Mouse (Mus musculus): ENCODE results near the gene Sh2d4b. TPM values are rescaled to one million over a fixed set of nuclear protein-coding genes. Genes with fewer than 3 reads are reported as not detected.
A peak's percentile ranks its signal among the peaks of the same experiment; 100 is the strongest.

The Sh2d4b gene
- polyA plus RNA-seq, 1 experiment from 2014 or later: 0.74 TPM

DNA sequence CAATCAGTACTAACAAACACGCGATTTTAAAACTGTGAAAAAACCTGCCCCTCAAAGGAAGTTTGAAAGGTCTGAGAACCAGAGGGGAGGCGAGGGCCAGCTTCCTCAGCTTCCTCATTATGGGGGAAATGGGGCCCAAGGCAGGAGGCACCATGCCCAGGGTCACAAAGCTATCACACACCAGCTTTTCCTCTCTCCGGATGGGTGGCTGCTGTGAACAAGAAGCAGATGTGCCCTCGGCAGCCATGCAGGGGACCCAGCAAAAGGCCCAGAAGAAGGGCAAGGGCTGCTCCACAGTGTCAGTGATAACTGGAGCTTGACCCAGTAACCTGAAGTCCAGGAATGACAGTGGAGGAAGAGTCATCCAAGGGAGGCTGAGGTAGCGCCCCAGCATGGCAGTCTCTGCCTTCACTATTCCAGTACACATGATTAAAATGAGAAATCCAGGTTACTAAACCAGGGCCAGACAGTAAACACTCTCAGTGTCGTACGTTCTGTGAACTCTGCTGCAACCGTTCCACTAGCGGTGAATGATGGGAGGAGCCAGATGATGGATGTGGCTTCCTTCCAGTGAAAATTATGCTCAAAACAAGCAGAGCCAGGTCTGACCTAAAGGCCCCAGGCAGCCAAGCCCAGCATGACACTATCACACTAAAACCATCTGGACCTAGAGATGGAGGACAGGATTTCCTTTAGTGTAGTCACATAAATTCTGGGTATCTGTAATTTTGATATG, 31.5 kb upstream of the Sh2d4b start:
- Histone ChIP-seq H3K4me3 (no peak overlapping the region), H3K4me1 (peaks cover 27% of the 10 kb centered on the region), H3K27me3 (no peaks in the 10 kb centered on the region), H3K27ac (peak overlapping the region; percentile 51; the same call in 1 of the 2 replicates), H3K4me2 (no peak overlapping the region), H3K9ac (no peak overlapping the region), H3K9me3 (no peaks in the 10 kb centered on the region), H3K36me3 (peaks cover 14% of the 10 kb centered on the region)
- 45% methylated on average over 10 of the region's 10 CpGs for WGBS
- ATAC-seq (ENCODE audit: insufficient number of reproducible peaks, insufficient read depth, low FRiP score, low TSS enrichment, low read depth): no peak

DNA sequence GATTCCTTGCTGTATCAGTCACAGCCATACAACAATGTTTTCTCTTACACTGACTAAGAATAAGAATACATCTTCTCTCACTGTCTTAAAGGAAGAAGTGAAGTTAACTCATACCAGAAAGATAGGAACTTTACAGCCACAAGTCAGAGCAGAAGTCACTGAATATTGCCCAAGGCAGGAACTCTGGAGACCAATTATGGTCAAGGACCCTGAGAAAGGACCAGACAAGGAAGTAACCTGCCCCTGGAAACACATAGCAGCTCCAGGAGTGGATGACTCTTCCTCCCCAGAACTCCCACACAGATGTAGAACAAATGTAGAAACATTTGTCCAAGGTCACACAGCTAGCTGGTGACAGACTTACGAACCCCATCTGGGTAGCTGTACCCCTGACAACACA, 28.2 kb upstream of the Sh2d4b start:
- H3K4me3 ChIP-seq: no peak overlapping the region
- H3K9me3 ChIP-seq: no peaks in the 10 kb centered on the region
- H3K4me1 ChIP-seq: peaks cover 8% of the 10 kb centered on the region
- no peak overlapping the region for H3K4me2 ChIP-seq
- no peak overlapping the region for H3K9ac ChIP-seq
- no peak for ATAC-seq (ENCODE audit: insufficient number of reproducible peaks, insufficient read depth, low FRiP score, low TSS enrichment, low read depth)
- no peak overlapping the region for H3K27ac ChIP-seq
- H3K27me3 ChIP-seq: no peaks in the 10 kb centered on the region
- H3K36me3 ChIP-seq: peaks cover 14% of the 10 kb centered on the region
- WGBS: 81% methylated on average over 1 of the region's 1 CpGs

DNA sequence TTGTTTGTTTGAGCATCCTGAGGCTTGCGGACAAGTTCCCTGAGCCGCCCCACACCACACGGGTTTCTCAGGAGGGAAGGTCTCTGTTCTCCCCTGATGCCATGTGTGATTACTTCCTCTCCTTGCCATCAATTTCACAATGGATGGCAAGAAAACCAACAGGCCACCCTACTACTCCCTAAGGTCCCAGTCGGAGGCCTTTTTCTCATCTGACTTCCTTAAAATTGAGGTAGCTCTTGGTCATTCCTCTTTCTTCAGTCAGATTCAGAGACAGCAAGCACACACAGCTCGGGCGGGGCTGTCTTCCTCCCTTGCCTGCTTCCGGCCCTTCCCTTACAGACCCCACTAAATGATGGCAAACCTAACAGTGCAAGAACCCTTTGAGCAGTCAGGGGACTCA, 26.5 kb upstream of the Sh2d4b start:
- H3K27ac ChIP-seq: no peak overlapping the region
- peaks cover 27% of the 10 kb centered on the region for H3K36me3 ChIP-seq
- peaks cover 10% of the 10 kb centered on the region for H3K4me1 ChIP-seq
- no peak overlapping the region for H3K9ac ChIP-seq
- H3K4me3 ChIP-seq: no peak overlapping the region
- H3K4me2 ChIP-seq: no peak overlapping the region
- no peak for ATAC-seq (ENCODE audit: insufficient number of reproducible peaks, insufficient read depth, low FRiP score, low TSS enrichment, low read depth)
- H3K9me3 ChIP-seq: no peaks in the 10 kb centered on the region
- no peaks in the 10 kb centered on the region for H3K27me3 ChIP-seq
- WGBS: 89% methylated on average over 7 of the region's 7 CpGs

DNA sequence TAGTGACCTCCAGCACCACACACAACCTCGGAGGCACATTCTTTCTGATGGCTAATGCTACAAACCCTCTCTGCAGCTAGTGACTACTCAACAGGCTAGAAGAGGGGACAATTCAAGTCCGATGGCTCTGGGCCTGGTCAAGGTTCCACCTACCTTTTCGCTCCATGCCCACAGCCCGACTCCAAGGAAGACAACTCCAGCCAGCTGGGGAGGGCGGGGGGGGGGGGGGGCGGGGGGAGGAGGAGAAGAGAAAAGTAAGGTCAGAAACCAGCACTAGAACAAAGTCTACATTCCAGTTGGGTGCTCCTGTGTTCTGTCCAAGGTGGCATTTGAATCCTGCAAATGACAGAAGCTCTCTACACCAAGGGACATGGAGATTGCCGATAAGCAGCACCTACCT, 25.4 kb upstream of the Sh2d4b start:
- Histone ChIP-seq H3K27ac (no peak overlapping the region), H3K4me2 (no peak overlapping the region), H3K27me3 (no peaks in the 10 kb centered on the region), H3K4me3 (no peak overlapping the region), H3K4me1 (peaks cover 5% of the 10 kb centered on the region), H3K36me3 (peaks cover 36% of the 10 kb centered on the region), H3K9ac (no peak overlapping the region), H3K9me3 (no peaks in the 10 kb centered on the region)
- WGBS: 79% methylated on average over 5 of the region's 7 CpGs
- ATAC-seq (ENCODE audit: insufficient number of reproducible peaks, insufficient read depth, low FRiP score, low TSS enrichment, low read depth): no peak

DNA sequence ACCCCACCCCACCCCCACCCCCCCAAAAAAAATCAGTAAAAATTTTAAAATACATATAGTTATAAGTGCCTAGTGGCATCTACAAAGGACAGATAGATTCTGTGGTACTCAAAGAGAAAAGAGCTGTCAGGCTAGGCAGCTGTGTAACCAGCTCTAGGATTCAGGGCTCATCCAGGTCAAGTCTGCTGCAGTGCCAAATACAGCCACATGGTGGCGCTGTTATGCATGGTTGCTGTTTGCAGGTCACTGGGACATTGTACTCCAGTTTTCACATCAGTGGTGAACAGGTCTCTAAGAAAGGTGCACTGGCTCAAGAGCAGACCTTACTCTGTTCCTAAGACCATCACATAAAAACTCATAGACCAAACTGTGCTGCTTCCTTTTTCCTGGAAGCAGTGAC, 24.6 kb upstream of the Sh2d4b start:
- peaks cover 41% of the 10 kb centered on the region for H3K36me3 ChIP-seq
- 0% methylated on average over 1 of the region's 1 CpGs for WGBS
- peaks cover 5% of the 10 kb centered on the region for H3K4me1 ChIP-seq
- H3K9ac ChIP-seq: no peak overlapping the region
- no peaks in the 10 kb centered on the region for H3K27me3 ChIP-seq
- ATAC-seq (ENCODE audit: insufficient number of reproducible peaks, insufficient read depth, low FRiP score, low TSS enrichment, low read depth): 0 out of 2 replicates have a peak, but pooled peaks have one; percentile 3
- H3K4me2 ChIP-seq: no peak overlapping the region
- H3K4me3 ChIP-seq: no peak overlapping the region
- H3K9me3 ChIP-seq: no peaks in the 10 kb centered on the region
- H3K27ac ChIP-seq: no peak overlapping the region

DNA sequence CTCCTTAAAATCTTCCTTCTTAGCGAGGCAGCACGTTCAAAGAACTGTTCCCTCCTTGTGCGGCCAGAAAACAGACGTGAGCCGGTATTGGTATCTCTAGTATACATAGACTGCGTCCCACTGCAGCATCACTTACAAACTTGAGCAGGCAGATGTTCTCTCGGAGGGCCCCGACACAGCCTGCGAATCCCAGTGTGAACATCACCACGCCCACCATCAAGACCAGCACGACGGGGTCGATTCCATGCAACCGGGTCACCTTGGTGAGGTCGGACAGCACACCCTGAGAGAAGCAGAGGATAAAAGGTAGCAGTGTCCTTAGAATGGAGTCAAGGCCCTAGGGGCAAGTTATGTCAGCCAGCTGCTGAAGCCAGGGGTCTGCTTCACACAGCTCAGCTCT, 23.6 kb upstream of the Sh2d4b start:
- Histone ChIP-seq H3K4me3 (no peak overlapping the region), H3K9me3 (no peaks in the 10 kb centered on the region), H3K4me2 (no peak overlapping the region), H3K9ac (no peak overlapping the region), H3K4me1 (peaks cover 5% of the 10 kb centered on the region), H3K36me3 (peaks cover 41% of the 10 kb centered on the region), H3K27me3 (no peaks in the 10 kb centered on the region), H3K27ac (no peak overlapping the region)
- ATAC-seq (ENCODE audit: insufficient number of reproducible peaks, insufficient read depth, low FRiP score, low TSS enrichment, low read depth): peak; percentile 22; the same call in 1 of the 2 replicates
- WGBS: 75% methylated on average over 15 of the region's 15 CpGs

DNA sequence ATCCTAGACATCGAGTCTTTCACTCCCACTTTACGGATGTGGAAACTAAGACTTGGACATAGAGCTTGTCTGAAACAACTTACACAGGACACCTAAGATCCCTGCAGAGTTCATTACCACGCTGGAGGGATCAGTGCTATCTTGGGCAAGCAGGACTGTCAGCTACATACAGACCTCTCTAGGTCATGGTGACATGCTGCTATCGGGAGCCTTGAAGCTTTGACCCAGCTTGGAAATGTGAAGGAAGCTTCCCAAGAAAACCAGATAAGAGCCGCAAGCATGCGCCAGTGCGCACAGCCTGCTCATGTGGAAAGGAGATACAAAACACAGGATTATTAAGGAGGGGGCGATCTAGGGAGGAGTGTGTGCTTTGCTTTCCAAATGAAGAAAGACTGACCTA, 22.8 kb upstream of the Sh2d4b start:
- no peak for ATAC-seq (ENCODE audit: insufficient number of reproducible peaks, insufficient read depth, low FRiP score, low TSS enrichment, low read depth)
- 91% methylated on average over 8 of the region's 8 CpGs for WGBS
- Histone ChIP-seq H3K36me3 (peaks cover 50% of the 10 kb centered on the region), H3K4me3 (no peak overlapping the region), H3K9me3 (no peaks in the 10 kb centered on the region), H3K4me2 (no peak overlapping the region), H3K9ac (no peak overlapping the region), H3K4me1 (peaks cover 5% of the 10 kb centered on the region), H3K27me3 (no peaks in the 10 kb centered on the region), H3K27ac (no peak overlapping the region)

DNA sequence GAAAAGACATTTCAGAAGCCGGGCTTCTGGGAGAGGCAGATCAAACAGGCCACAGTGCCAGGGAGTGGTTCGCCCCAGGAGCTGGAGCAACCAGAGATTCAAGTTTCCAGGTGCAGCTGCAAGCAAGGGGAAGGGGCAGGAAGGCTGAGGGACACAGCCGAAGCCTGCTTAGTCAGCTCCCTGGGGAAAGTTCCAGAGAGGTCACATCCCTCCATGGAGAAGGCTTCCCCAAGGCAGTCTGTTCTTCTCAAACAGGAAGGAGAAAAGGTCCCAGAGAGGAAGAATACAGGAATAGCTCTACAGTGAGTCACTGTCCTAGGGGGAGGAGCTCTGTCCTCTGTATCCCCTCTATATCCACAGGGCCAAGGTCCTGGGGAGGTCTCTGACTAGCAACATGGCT, 21.6 kb upstream of the Sh2d4b start:
- WGBS: 50% methylated on average over 3 of the region's 3 CpGs

DNA sequence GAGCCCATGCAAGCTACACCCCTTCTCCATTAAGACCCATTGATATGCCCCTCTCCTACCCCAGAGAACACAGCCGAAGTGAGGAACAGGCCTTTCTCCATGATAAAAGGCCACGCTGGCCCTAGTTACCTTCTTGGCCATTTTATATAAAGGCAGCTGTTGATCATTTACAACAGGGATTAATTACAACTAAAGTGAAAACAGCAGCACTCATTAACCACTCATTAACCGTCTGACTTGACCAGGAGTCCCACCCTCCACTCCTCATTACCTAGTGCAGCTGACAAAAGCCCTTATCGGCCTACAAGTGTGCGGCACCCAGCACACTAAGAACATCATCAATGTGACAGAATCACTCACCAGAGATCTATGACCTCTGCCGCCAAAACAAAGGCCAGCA, 20.6 kb upstream of the Sh2d4b start:
- peaks cover 71% of the 10 kb centered on the region for H3K36me3 ChIP-seq
- no peaks in the 10 kb centered on the region for H3K27me3 ChIP-seq
- H3K9ac ChIP-seq: no peak overlapping the region
- peaks cover 5% of the 10 kb centered on the region for H3K4me1 ChIP-seq
- no peak overlapping the region for H3K4me3 ChIP-seq
- no peak overlapping the region for H3K27ac ChIP-seq
- no peaks in the 10 kb centered on the region for H3K9me3 ChIP-seq
- ATAC-seq (ENCODE audit: insufficient number of reproducible peaks, insufficient read depth, low FRiP score, low TSS enrichment, low read depth): no peak
- WGBS: 77% methylated on average over 6 of the region's 6 CpGs
- no peak overlapping the region for H3K4me2 ChIP-seq

More for the DNA sequence above, 21.6 kb upstream of the Sh2d4b start:
- H3K27me3 ChIP-seq: no peaks in the 10 kb centered on the region
- peak overlapping the region; percentile 33; the same call in 1 of the 2 replicates for H3K27ac ChIP-seq
- no peak for ATAC-seq (ENCODE audit: insufficient number of reproducible peaks, insufficient read depth, low FRiP score, low TSS enrichment, low read depth)
- peaks cover 61% of the 10 kb centered on the region for H3K36me3 ChIP-seq
- peaks cover 5% of the 10 kb centered on the region for H3K4me1 ChIP-seq
- H3K9me3 ChIP-seq: no peaks in the 10 kb centered on the region
- no peak overlapping the region for H3K4me2 ChIP-seq
- 0 out of 2 replicates have a peak overlapping the region, but pooled peaks have one; percentile 3 for H3K9ac ChIP-seq
- no peak overlapping the region for H3K4me3 ChIP-seq

DNA sequence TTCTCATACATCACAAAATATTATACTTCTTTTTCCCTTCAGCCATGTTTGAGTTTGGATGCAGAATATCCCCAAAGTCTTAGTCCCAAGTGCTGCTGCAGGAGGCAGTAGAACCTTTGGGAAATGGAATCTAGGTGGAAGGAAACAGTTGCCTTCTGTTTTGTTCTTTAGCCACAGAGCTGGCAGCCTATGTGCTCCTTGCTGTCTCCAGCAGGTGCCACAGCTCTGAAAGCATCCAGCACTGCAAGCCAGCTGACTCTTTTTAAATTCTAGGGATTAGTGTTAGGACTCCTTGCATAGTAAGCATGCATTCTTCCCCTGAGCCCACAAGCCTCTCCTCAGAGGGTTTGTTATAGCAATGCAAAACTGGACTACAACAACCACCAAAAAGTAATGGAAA, 18.5 kb upstream of the Sh2d4b start:
- Histone ChIP-seq H3K27me3 (no peaks in the 10 kb centered on the region), H3K4me1 (peaks cover 5% of the 10 kb centered on the region), H3K9ac (no peak overlapping the region), H3K36me3 (peaks cover 88% of the 10 kb centered on the region), H3K27ac (no peak overlapping the region), H3K9me3 (no peaks in the 10 kb centered on the region), H3K4me3 (no peak overlapping the region), H3K4me2 (no peak overlapping the region)
- no peak for ATAC-seq (ENCODE audit: insufficient number of reproducible peaks, insufficient read depth, low FRiP score, low TSS enrichment, low read depth)

DNA sequence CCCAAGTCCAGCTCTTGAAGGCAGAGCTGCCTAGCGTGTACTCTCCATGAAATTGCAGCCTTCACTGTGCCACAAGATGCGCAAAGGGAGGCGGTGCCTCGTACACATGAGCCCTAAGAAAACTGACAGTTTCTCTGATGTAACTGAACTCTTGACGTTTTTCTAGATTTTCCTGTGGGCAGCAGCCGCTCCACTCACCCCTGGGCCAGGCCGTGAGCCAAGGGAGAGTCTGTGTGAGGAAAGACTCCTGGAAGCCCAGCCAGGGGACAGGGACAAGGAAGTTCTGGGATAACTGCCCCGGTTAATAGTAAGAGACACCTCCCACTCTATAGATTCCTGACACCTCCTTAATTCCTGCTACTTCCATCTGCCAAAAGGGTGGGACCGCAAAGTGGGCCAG, 15.7 kb upstream of the Sh2d4b start:
- H3K4me3 ChIP-seq: no peak overlapping the region
- H3K4me1 ChIP-seq: no peaks in the 10 kb centered on the region
- H3K36me3 ChIP-seq: peaks cover 81% of the 10 kb centered on the region
- H3K4me2 ChIP-seq: no peak overlapping the region
- WGBS: 92% methylated on average over 9 of the region's 9 CpGs
- no peak overlapping the region for H3K27ac ChIP-seq
- ATAC-seq (ENCODE audit: insufficient number of reproducible peaks, insufficient read depth, low FRiP score, low TSS enrichment, low read depth): no peak
- no peaks in the 10 kb centered on the region for H3K27me3 ChIP-seq
- H3K9me3 ChIP-seq: no peaks in the 10 kb centered on the region
- H3K9ac ChIP-seq: no peak overlapping the region

DNA sequence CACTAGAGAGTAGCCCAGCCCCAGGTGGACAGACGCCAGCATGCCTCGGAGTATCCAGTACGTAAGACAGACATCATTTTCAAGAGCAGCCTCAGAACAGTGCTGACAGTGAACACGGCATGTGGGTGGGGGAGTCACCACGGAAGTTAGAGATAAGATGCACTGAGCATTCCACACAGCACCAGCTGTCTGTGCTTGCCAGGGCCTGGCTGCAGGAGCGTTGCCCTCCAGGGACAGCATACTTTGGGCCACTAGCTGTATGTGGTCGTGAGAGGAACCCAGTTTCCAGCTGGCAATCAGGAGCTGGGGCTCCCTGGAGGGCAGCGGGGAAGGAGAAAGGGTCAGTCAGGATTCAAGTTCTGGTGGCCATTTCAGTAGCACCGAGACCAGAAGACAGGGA, 13.7 kb upstream of the Sh2d4b start:
- no peaks in the 10 kb centered on the region for H3K9me3 ChIP-seq
- no peak overlapping the region for H3K27ac ChIP-seq
- H3K4me3 ChIP-seq: no peak overlapping the region
- H3K9ac ChIP-seq: no peak overlapping the region
- ATAC-seq (ENCODE audit: insufficient number of reproducible peaks, insufficient read depth, low FRiP score, low TSS enrichment, low read depth): no peak
- H3K36me3 ChIP-seq: peaks cover 75% of the 10 kb centered on the region
- 81% methylated on average over 9 of the region's 9 CpGs for WGBS
- no peak overlapping the region for H3K4me2 ChIP-seq
- H3K4me1 ChIP-seq: no peaks in the 10 kb centered on the region
- no peaks in the 10 kb centered on the region for H3K27me3 ChIP-seq
